14 mouse cellular contexts compared by ENCODE assay signal in the genomic region with DNA sequence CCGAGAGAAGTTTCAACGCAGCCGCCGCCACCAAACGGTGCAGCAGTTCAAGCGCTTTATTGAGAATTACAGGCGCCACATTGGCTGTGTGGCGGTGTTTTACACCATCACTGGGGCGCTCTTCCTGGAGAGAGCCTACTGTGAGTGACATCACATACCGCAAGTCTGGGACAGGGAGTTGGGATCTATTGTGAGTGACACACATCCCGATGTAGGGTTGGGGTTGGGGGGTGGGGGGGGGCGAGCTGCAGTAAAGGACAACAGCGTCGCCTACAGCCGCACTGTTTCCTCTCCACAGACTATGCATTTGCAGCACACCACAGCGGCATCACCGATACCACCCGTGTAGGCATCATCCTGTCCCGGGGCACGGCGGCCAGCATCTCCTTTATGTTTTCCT. TPM values are rescaled to one million over a fixed set of nuclear protein-coding genes. Genes with fewer than 3 reads are reported as not detected.
DNase-seq lines count a peak whose midpoint lies in the region; ATAC-seq and TF ChIP-seq lines count a peak whose summit lies in the region.
"Had no signal": no experiment of that assay in that cellular context is flagged by ENCODE, and none has a peak within 500 bp of the region (broad histone marks: within the 10 kb centered on the region; RNA-seq: fewer than 3 reads in every experiment).

No protein-coding gene starts in this region.

- no peak overlapping the region for H3K27ac ChIP-seq in kidney, embryonic 15.5 days
- H3K27ac ChIP-seq in embryonic facial prominence, embryonic 13.5 days: no peak overlapping the region
- no peak overlapping the region for H3K27ac ChIP-seq in hindbrain, embryonic 15.5 days (replicated peaks)
- H3K27ac ChIP-seq in midbrain, postnatal 0 days (ENCODE audit: low read depth, low read length): no peak overlapping the region
- H3K27ac ChIP-seq: heart, adult 2 months had no signal

- peak overlapping the region; percentile 32 for H3K4me2 ChIP-seq in kidney, embryonic 15.5 days
- peak overlapping the region; percentile 41 for H3K4me2 ChIP-seq in embryonic facial prominence, embryonic 13.5 days
- peak overlapping the region; percentile 36 for H3K4me2 ChIP-seq in hindbrain, embryonic 15.5 days
- peak overlapping the region; percentile 20 for H3K4me2 ChIP-seq in midbrain, postnatal 0 days (ENCODE audit: low read depth, low read length, poor library complexity, severe bottlenecking)

- no peak for DNase-seq in kidney, adult 11 months
- DNase-seq in midbrain, postnatal 0 days (ENCODE audit: low spot score): no peak
- DNase-seq in cerebellum, adult 11-12 months: no peak
- DNase-seq in thymus, postnatal 4 days: no peak
- DNase-seq: heart, adult 2 months; kidney, adult 9 months; lung, postnatal 4 days; thymus, postnatal 14 days had no signal

- no peak overlapping the region for H3K4me3 ChIP-seq in kidney, embryonic 15.5 days (replicated peaks)
- no peak overlapping the region for H3K4me3 ChIP-seq in embryonic facial prominence, embryonic 13.5 days
- peak overlapping the region; percentile 11; the same call in 1 of the 2 replicates for H3K4me3 ChIP-seq in hindbrain, embryonic 15.5 days
- H3K4me3 ChIP-seq in midbrain, postnatal 0 days (ENCODE audit: low read depth, low read length): peak overlapping the region; percentile 9; the same call in 1 of the 2 replicates
- H3K4me3 ChIP-seq: heart, adult 2 months had no signal

- no peaks in the 10 kb centered on the region for H3K36me3 ChIP-seq in kidney, embryonic 15.5 days
- no peaks in the 10 kb centered on the region for H3K36me3 ChIP-seq in embryonic facial prominence, embryonic 13.5 days
- no peaks in the 10 kb centered on the region for H3K36me3 ChIP-seq in hindbrain, embryonic 15.5 days
- H3K36me3 ChIP-seq in midbrain, postnatal 0 days (ENCODE audit: insufficient read depth, low read length): no peaks in the 10 kb centered on the region

- WGBS in kidney, embryonic 15.5 days: 61% methylated on average over 21 of the region's 21 CpGs
- 62% methylated on average over 21 of the region's 21 CpGs for WGBS in embryonic facial prominence, embryonic 13.5 days
- 64% methylated on average over 21 of the region's 21 CpGs for WGBS in hindbrain, embryonic 15.5 days
- WGBS in midbrain, postnatal 0 days: 72% methylated on average over 21 of the region's 21 CpGs

- no peaks in the 10 kb centered on the region for H3K9me3 ChIP-seq in kidney, embryonic 15.5 days (replicated peaks)
- H3K9me3 ChIP-seq in embryonic facial prominence, embryonic 13.5 days: no peaks in the 10 kb centered on the region
- H3K9me3 ChIP-seq in hindbrain, embryonic 15.5 days: no peaks in the 10 kb centered on the region
- H3K9me3 ChIP-seq in midbrain, postnatal 0 days (ENCODE audit: low read length): no peaks in the 10 kb centered on the region

- no peaks in the 10 kb centered on the region for H3K4me1 ChIP-seq in kidney, embryonic 15.5 days
- H3K4me1 ChIP-seq in embryonic facial prominence, embryonic 13.5 days: peaks cover 6% of the 10 kb centered on the region; the same call in 1 of the 2 replicates
- no peaks in the 10 kb centered on the region for H3K4me1 ChIP-seq in hindbrain, embryonic 15.5 days (replicated peaks)
- no peaks in the 10 kb centered on the region for H3K4me1 ChIP-seq in midbrain, postnatal 0 days (ENCODE audit: insufficient read depth, low read length)

- peaks cover 7% of the 10 kb centered on the region; the same call in 1 of the 2 replicates for H3K27me3 ChIP-seq in kidney, embryonic 15.5 days
- no peaks in the 10 kb centered on the region; the same call in 1 of the 2 replicates for H3K27me3 ChIP-seq in embryonic facial prominence, embryonic 13.5 days
- no peaks in the 10 kb centered on the region for H3K27me3 ChIP-seq in hindbrain, embryonic 15.5 days
- H3K27me3 ChIP-seq in midbrain, postnatal 0 days (ENCODE audit: insufficient read depth, low read length): no peaks in the 10 kb centered on the region

- TF ChIP-seq CTCF in midbrain, postnatal 0 days (IDR thresholded peaks at IDR 0.05): no peak

- ATAC-seq in kidney, embryonic 15.5 days (replicated peaks; ENCODE audit: low FRiP score): no peak
- no peak for ATAC-seq in embryonic facial prominence, embryonic 13.5 days (ENCODE audit: insufficient number of reproducible peaks, insufficient read depth, low FRiP score, low TSS enrichment, low read depth)
- no peak for ATAC-seq in hindbrain, embryonic 15.5 days (ENCODE audit: low FRiP score, low read depth)
- no peak for ATAC-seq in midbrain, postnatal 0 days (ENCODE audit: low FRiP score)
- ATAC-seq in CD4-positive, CD25-positive, alpha-beta regulatory T cell, adult 4 months: no peak

- H3K9ac ChIP-seq in kidney, embryonic 15.5 days: no peak overlapping the region
- no peak overlapping the region for H3K9ac ChIP-seq in embryonic facial prominence, embryonic 13.5 days
- no peak overlapping the region; the same call in 1 of the 2 replicates for H3K9ac ChIP-seq in hindbrain, embryonic 15.5 days
- no peak overlapping the region for H3K9ac ChIP-seq in midbrain, postnatal 0 days (replicated peaks; ENCODE audit: low read length, poor library complexity, severe bottlenecking)

RNA-seq across cellular contexts. Expression of a gene that starts 21.8 kb away (rescaled TPM):
- polyA plus RNA-seq in kidney, embryonic 15.5 days (2015; fragmentation: Nextera tagmentation; extraction: Ambion mirVana): 0.04 TPM in 1 of 2 replicates, not detected in the other
- polyA plus RNA-seq in embryonic facial prominence, embryonic 13.5 days (2015; fragmentation: Nextera tagmentation; extraction: Ambion mirVana): 0.31 and 0.32 TPM in 2 replicates
- 0.14 and 0.16 TPM in 2 replicates for polyA plus RNA-seq in hindbrain, embryonic 15.5 days (2015; fragmentation: Nextera tagmentation; extraction: Ambion mirVana)
- total RNA-seq in midbrain, postnatal 0 days (2014; rRNA removed): 0.24 and 0.33 TPM in 2 replicates
- 0.11 and 0.16 TPM in 2 replicates for polyA plus RNA-seq in midbrain, postnatal 0 days (2015; fragmentation: Nextera tagmentation; extraction: Ambion mirVana)
- polyA plus RNA-seq in CD4-positive, CD25-positive, alpha-beta regulatory T cell, adult 4 months (2017; shearing (Covaris generic)): not detected
- total RNA-seq: CH12.LX had no signal

RNA-seq across cellular contexts. Expression of a gene that starts 23.8 kb away (rescaled TPM):
- 0.10 TPM in 1 of 2 replicates, not detected in the other for polyA plus RNA-seq in kidney, embryonic 15.5 days (2015; fragmentation: Nextera tagmentation; extraction: Ambion mirVana)
- 1.6 and 1.9 TPM in 2 replicates for polyA plus RNA-seq in embryonic facial prominence, embryonic 13.5 days (2015; fragmentation: Nextera tagmentation; extraction: Ambion mirVana)
- 0.23 and 0.52 TPM in 2 replicates for polyA plus RNA-seq in hindbrain, embryonic 15.5 days (2015; fragmentation: Nextera tagmentation; extraction: Ambion mirVana)
- total RNA-seq in midbrain, postnatal 0 days (2014; rRNA removed): not detected in 2 replicates
- polyA plus RNA-seq in midbrain, postnatal 0 days (2015; fragmentation: Nextera tagmentation; extraction: Ambion mirVana): 0.41 and 0.44 TPM in 2 replicates
- polyA plus RNA-seq in CD4-positive, CD25-positive, alpha-beta regulatory T cell, adult 4 months (2017; shearing (Covaris generic)): not detected
- total RNA-seq: CH12.LX; left cerebral cortex, postnatal 25 days had no signal

RNA-seq across cellular contexts. Expression of a gene that starts 31.7 kb away (rescaled TPM):
- polyA plus RNA-seq in kidney, embryonic 15.5 days (2015; fragmentation: Nextera tagmentation; extraction: Ambion mirVana): 2.4 and 2.6 TPM in 2 replicates
- polyA plus RNA-seq in embryonic facial prominence, embryonic 13.5 days (2015; fragmentation: Nextera tagmentation; extraction: Ambion mirVana): 4.3 and 6.6 TPM in 2 replicates
- 11.1 and 12.6 TPM in 2 replicates for polyA plus RNA-seq in hindbrain, embryonic 15.5 days (2015; fragmentation: Nextera tagmentation; extraction: Ambion mirVana)
- 95.6 and 138 TPM in 2 replicates for total RNA-seq in midbrain, postnatal 0 days (2014; rRNA removed)
- polyA plus RNA-seq in midbrain, postnatal 0 days (2015; fragmentation: Nextera tagmentation; extraction: Ambion mirVana): 9.2 and 11.6 TPM in 2 replicates
- under 1 TPM in 1 of 2 experiments, not detected in 1; 0.42 TPM for polyA plus RNA-seq in CD4-positive, CD25-positive, alpha-beta regulatory T cell, adult 4 months (2017; shearing (Covaris generic))

RNA-seq across cellular contexts. Expression of a gene that starts 38.6 kb away (rescaled TPM):
- polyA plus RNA-seq in kidney, embryonic 15.5 days (2015; fragmentation: Nextera tagmentation; extraction: Ambion mirVana): 0.17 TPM in 1 of 2 replicates, not detected in the other
- polyA plus RNA-seq in embryonic facial prominence, embryonic 13.5 days (2015; fragmentation: Nextera tagmentation; extraction: Ambion mirVana): not detected in 2 replicates
- 0.12 and 0.26 TPM in 2 replicates for polyA plus RNA-seq in hindbrain, embryonic 15.5 days (2015; fragmentation: Nextera tagmentation; extraction: Ambion mirVana)
- total RNA-seq in midbrain, postnatal 0 days (2014; rRNA removed): 0.49 and 0.61 TPM in 2 replicates
- polyA plus RNA-seq in midbrain, postnatal 0 days (2015; fragmentation: Nextera tagmentation; extraction: Ambion mirVana): 0.43 and 0.82 TPM in 2 replicates
- polyA plus RNA-seq in CD4-positive, CD25-positive, alpha-beta regulatory T cell, adult 4 months (2017; shearing (Covaris generic)): not detected
- total RNA-seq: CH12.LX; left cerebral cortex, postnatal 25 days had no signal

RNA-seq across cellular contexts. Expression of a gene that starts 39.0 kb away (rescaled TPM):
- polyA plus RNA-seq in kidney, embryonic 15.5 days (2015; fragmentation: Nextera tagmentation; extraction: Ambion mirVana): 0.10 and 0.19 TPM in 2 replicates
- 0.14 TPM in 1 of 2 replicates, not detected in the other for polyA plus RNA-seq in embryonic facial prominence, embryonic 13.5 days (2015; fragmentation: Nextera tagmentation; extraction: Ambion mirVana)
- polyA plus RNA-seq in hindbrain, embryonic 15.5 days (2015; fragmentation: Nextera tagmentation; extraction: Ambion mirVana): not detected in 2 replicates
- 0.05 and 0.14 TPM in 2 replicates for total RNA-seq in midbrain, postnatal 0 days (2014; rRNA removed)
- 0.09 and 0.17 TPM in 2 replicates for polyA plus RNA-seq in midbrain, postnatal 0 days (2015; fragmentation: Nextera tagmentation; extraction: Ambion mirVana)
- polyA plus RNA-seq in CD4-positive, CD25-positive, alpha-beta regulatory T cell, adult 4 months (2017; shearing (Covaris generic)): not detected
- total RNA-seq: CH12.LX had no signal

Comparison
In these comparisons a context has a peak if more than half of its experiments do, and no peak if none do; other contexts are left out.
1. H3K4me3 ChIP-seq: peak in hindbrain, embryonic 15.5 days (single experiment) and midbrain, postnatal 0 days (single experiment); none in kidney, embryonic 15.5 days (single experiment) and embryonic facial prominence, embryonic 13.5 days (single experiment).
2. Peak in every context shown above with its lines, with median percentiles within 50 percentile points of each other: H3K4me2 ChIP-seq.